Mouse (Mus musculus) 3134 (cell line): ENCODE data around the gene Fam117b.

Experiments used
- DNase-seq: peaks from one replicate; pipeline ENCODE4 v3.0.0-alpha.2; 2011; ENCODE audit warnings: low spot score; ENCODE audit not compliant: insufficient read length; ENCODE audit errors: extremely low read depth

The Fam117b gene

GRCm38 (mm10) chr1:59966171-59966785, 53.5 kb downstream of the Fam117b start:
- peak; percentile 60 for DNase-seq

GRCm38 (mm10) chr1:59967291-59967690, 54.5 kb downstream of the Fam117b start:
- DNase-seq = no peak

GRCm38 (mm10) chr1:59986626-59987025, 73.8 kb downstream of the Fam117b start:
- no peak for DNase-seq

GRCm38 (mm10) chr1:59987399-59988040, 74.7 kb downstream of the Fam117b start:
- no peak for DNase-seq

GRCm38 (mm10) chr1:59995646-59996045, 82.8 kb downstream of the Fam117b start:
- no peak for DNase-seq

- DNase-seq = no peak
These were observed 84.5 kb downstream of the Fam117b start for GRCm38 (mm10) chr1:59997352-59997751.

GRCm38 (mm10) chr1:60000319-60000718, 87.5 kb downstream of the Fam117b start:
- DNase-seq = peak; percentile 73

- DNase-seq = no peak
These were observed 94.5 kb downstream of the Fam117b start for GRCm38 (mm10) chr1:60007337-60007736.

- no peak for DNase-seq
These were observed 95.9 kb downstream of the Fam117b start for GRCm38 (mm10) chr1:60008743-60009142.

GRCm38 (mm10) chr1:60013779-60014178, 101.0 kb downstream of the Fam117b start:
- DNase-seq = no peak

- no peak for DNase-seq
These were observed 102.7 kb downstream of the Fam117b start for GRCm38 (mm10) chr1:60015511-60015910.

GRCm38 (mm10) chr1:60016136-60016611, 103.4 kb downstream of the Fam117b start:
- no peak for DNase-seq

GRCm38 (mm10) chr1:60017031-60017469, 104.2 kb downstream of the Fam117b start:
- no peak for DNase-seq
